Mouse (Mus musculus): Measurements from ENCODE around the gene Scgb2b21. TPM values are rescaled to one million over a fixed set of nuclear protein-coding genes. Genes with fewer than 3 reads are reported as not detected.
"Not testable (repeated sequence)": the region's sequence is repeated elsewhere in the genome, so short reads cannot be mapped to it uniquely, and the experiment has no call there.

The Scgb2b21 gene
- total RNA-seq (2014; rRNA removed) (not detected in 2 replicates), polyA plus RNA-seq (2015; fragmentation: Nextera tagmentation; extraction: Ambion mirVana) (not detected in 2 replicates)

- H3K4me2 ChIP-seq (ENCODE audit: low read depth, low read length, poor library complexity, severe bottlenecking) = no peak within 1 kb of the TSS
- DNase-seq (ENCODE audit: low spot score) (no peak), ATAC-seq (ENCODE audit: low FRiP score) (no peak)
- H3K9ac ChIP-seq (replicated peaks; ENCODE audit: low read length, poor library complexity, severe bottlenecking) = no peak within 1 kb of the TSS
- H3K9me3 ChIP-seq (ENCODE audit: low read length) = peaks cover 65% of the 10 kb centered on the region; the same call in 1 of the 2 replicates
- H3K36me3 ChIP-seq (ENCODE audit: insufficient read depth, low read length) = no peaks in the 10 kb centered on the region
- H3K27ac ChIP-seq (ENCODE audit: low read depth, low read length) = no peak within 1 kb of the TSS
- no peak within 1 kb of the TSS for H3K4me3 ChIP-seq (ENCODE audit: low read depth, low read length)
- no peaks in the 10 kb centered on the region for H3K4me1 ChIP-seq (ENCODE audit: insufficient read depth, low read length)
- no peaks in the 10 kb centered on the region for H3K27me3 ChIP-seq (ENCODE audit: insufficient read depth, low read length)
- no peak for TF ChIP-seq CTCF (IDR thresholded peaks at IDR 0.05)
Measured at GRCm38 (mm10) chr7:33520358-33520757, at the start of gene Scgb2b21. Scgb2b21 (minus strand) TSS chr7:33520458.

DNA sequence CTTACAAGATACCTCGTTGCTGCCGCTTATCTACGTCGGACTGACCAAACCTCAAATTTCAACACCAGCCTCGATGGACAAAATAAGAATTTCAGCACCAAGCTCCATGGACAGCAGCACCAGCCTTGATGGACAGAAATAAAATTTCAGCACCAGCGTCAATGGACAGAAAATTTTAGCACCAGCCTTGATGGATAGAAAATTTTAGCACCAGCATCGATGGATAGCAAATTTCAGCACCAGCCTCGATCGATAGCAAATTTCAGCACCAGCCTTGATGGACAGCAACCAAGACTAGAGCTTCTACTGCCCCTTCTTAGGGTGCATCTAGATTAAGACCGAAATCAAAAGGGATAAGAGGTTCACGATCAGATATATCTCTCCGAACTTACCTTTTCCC, 23.2 kb upstream of the Scgb2b21 start:
- H3K27me3 ChIP-seq (ENCODE audit: insufficient read depth, low read length); H3K27ac ChIP-seq (ENCODE audit: low read depth, low read length); H3K9me3 ChIP-seq (ENCODE audit: low read length); H3K9ac ChIP-seq (replicated peaks; ENCODE audit: low read length, poor library complexity, severe bottlenecking); H3K4me2 ChIP-seq (ENCODE audit: low read depth, low read length, poor library complexity, severe bottlenecking); ATAC-seq (ENCODE audit: low FRiP score); DNase-seq (ENCODE audit: low spot score); H3K4me3 ChIP-seq (ENCODE audit: low read depth, low read length); H3K4me1 ChIP-seq (ENCODE audit: insufficient read depth, low read length); H3K36me3 ChIP-seq (ENCODE audit: insufficient read depth, low read length): not testable (repeated sequence)
- 90% methylated on average over 12 of the region's 12 CpGs for WGBS

Other genes starting within 250 kb of the Scgb2b21 start
- gene Scgb2b19, start 240.1 kb downstream of the Scgb2b21 start, total RNA-seq (2014; rRNA removed) = not detected in 2 replicates
- gene Scgb2b19, start 240.1 kb downstream of the Scgb2b21 start, polyA plus RNA-seq (2015; fragmentation: Nextera tagmentation; extraction: Ambion mirVana) = not detected in 2 replicates
- not detected in 2 replicates for gene Scgb1b19, start 233.2 kb downstream of the Scgb2b21 start, total RNA-seq (2014; rRNA removed)
- not detected in 2 replicates for gene Scgb1b19, start 233.2 kb downstream of the Scgb2b21 start, polyA plus RNA-seq (2015; fragmentation: Nextera tagmentation; extraction: Ambion mirVana)
- not detected in 2 replicates for gene Scgb2b20, start 154.1 kb downstream of the Scgb2b21 start, total RNA-seq (2014; rRNA removed)
- not detected in 2 replicates for gene Scgb2b20, start 154.1 kb downstream of the Scgb2b21 start, polyA plus RNA-seq (2015; fragmentation: Nextera tagmentation; extraction: Ambion mirVana)
- gene Scgb1b20, start 147.2 kb downstream of the Scgb2b21 start, total RNA-seq (2014; rRNA removed) = not detected in 2 replicates
- not detected in 2 replicates for gene Scgb1b20, start 147.2 kb downstream of the Scgb2b21 start, polyA plus RNA-seq (2015; fragmentation: Nextera tagmentation; extraction: Ambion mirVana)
- not detected in 2 replicates for gene Scgb2b24, start 218.9 kb upstream of the Scgb2b21 start, total RNA-seq (2014; rRNA removed)
- gene Scgb2b24, start 218.9 kb upstream of the Scgb2b21 start, polyA plus RNA-seq (2015; fragmentation: Nextera tagmentation; extraction: Ambion mirVana) = not detected in 2 replicates
- gene Scgb1b24, start 223.3 kb upstream of the Scgb2b21 start, total RNA-seq (2014; rRNA removed) = not detected in 2 replicates
- gene Scgb1b24, start 223.3 kb upstream of the Scgb2b21 start, polyA plus RNA-seq (2015; fragmentation: Nextera tagmentation; extraction: Ambion mirVana) = not detected in 2 replicates